Mouse (Mus musculus) limb, embryonic 13.5 days (tissue): Measurements from ENCODE around the gene Cep78. TPM values are rescaled to one million over a fixed set of nuclear protein-coding genes. Genes with fewer than 3 reads are reported as not detected.

Experiments used
- ATAC-seq: fragments of 200-750 bp; cut with Nextera tagmentation; 2 replicates; pipeline ENCODE4 v1.8.0; 2017; ENCODE audit warnings: low read depth, moderate number of reproducible peaks, moderate TSS enrichment; ENCODE audit not compliant: low FRiP score
- H3K27ac ChIP-seq: fragments of 300-500 bp; sonication (generic); 2 replicates; pipeline ENCODE4 v1.5.1; 2015; ENCODE audit warnings: inconsistent platforms, mild to moderate bottlenecking, moderate library complexity
- H3K27me3 ChIP-seq: fragments of 300-500 bp; sonication (generic); 2 replicates; pipeline ENCODE4 v1.6.1; 2015; ENCODE audit warnings: mild to moderate bottlenecking, inconsistent platforms
- H3K36me3 ChIP-seq: fragments of 300-500 bp; sonication (generic); 2 replicates; pipeline ENCODE4 v1.6.1; 2015; ENCODE audit warnings: inconsistent platforms, mild to moderate bottlenecking, moderate library complexity
- H3K4me1 ChIP-seq: fragments of 300-500 bp; sonication (generic); 2 replicates; pipeline ENCODE4 v1.6.1; 2015; ENCODE audit warnings: inconsistent platforms
- H3K4me2 ChIP-seq: fragments of 300-500 bp; sonication (generic); replicated peaks from 2 replicates; pipeline ENCODE4 v1.6.1; 2015; ENCODE audit warnings: inconsistent platforms, mild to moderate bottlenecking, moderate library complexity
- H3K4me3 ChIP-seq: fragments of 300-500 bp; sonication (generic); 2 replicates; pipeline ENCODE4 v1.5.1; 2015; ENCODE audit warnings: moderate library complexity, mild to moderate bottlenecking, inconsistent platforms
- H3K9ac ChIP-seq: fragments of 300-500 bp; sonication (generic); 2 replicates; pipeline ENCODE4 v1.6.1; 2015; ENCODE audit warnings: mild to moderate bottlenecking, inconsistent platforms
- H3K9me3 ChIP-seq: fragments of 300-500 bp; sonication (generic); 2 replicates; pipeline ENCODE4 v1.6.1; 2016; ENCODE audit warnings: inconsistent platforms
- WGBS: fragments of 180-500 bp; shearing (Covaris S2); methylation state at CpG from one replicate; pipeline ENCODE4 v1.1.7; 2015; 5-methylcytosine and 5-hydroxymethylcytosine counted together
- polyA plus RNA-seq: library from polyadenylated mRNA; unstranded; fragments of >200 nt; fragmentation: Nextera tagmentation; extraction: Ambion mirVana; gene quantifications from 2 replicates; pipeline ENCODE4 v1.2.1, GENCODE M21; 2015

The Cep78 gene
- polyA plus RNA-seq, 1 experiment from 2014 or later: 35.2 TPM

- Histone ChIP-seq H3K4me3 (no peak overlapping the region), H3K4me1 (no peaks in the 10 kb centered on the region), H3K27me3 (no peaks in the 10 kb centered on the region), H3K27ac (no peak overlapping the region), H3K9me3 (no peaks in the 10 kb centered on the region), H3K9ac (no peak overlapping the region; the same call in 1 of the 2 replicates), H3K36me3 (peaks cover 68% of the 10 kb centered on the region), H3K4me2 (no peak overlapping the region)
- WGBS: 79% methylated on average over 17 of the region's 17 CpGs
- ATAC-seq: no peak
Observed at GRCm38 (mm10) chr19:15963011-15963695, 21.6 kb downstream of the Cep78 start.

DNA sequence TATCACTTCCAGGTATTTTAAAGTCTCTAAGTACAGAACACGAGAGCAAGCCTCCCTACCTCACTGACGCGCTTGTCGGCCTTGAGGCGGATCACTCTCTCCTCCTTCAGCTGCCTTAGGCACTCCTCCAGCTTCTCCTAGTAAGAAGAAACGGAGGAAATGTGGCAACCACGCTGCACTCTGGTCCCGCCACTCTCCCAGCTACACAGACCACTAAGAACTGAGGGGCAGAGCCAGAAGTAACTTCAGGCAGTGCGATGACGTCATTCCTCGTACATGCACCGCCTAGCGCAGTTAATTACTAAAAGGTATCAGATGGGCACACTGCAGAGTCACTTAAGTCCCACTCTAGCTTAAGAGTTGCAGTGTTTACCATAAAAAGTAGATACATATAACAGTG is 22.5 kb downstream of the Cep78 start:
- Histone ChIP-seq H3K4me3 (no peak overlapping the region), H3K4me2 (no peak overlapping the region), H3K36me3 (peaks cover 64% of the 10 kb centered on the region), H3K4me1 (no peaks in the 10 kb centered on the region), H3K9ac (no peak overlapping the region), H3K27ac (no peak overlapping the region), H3K27me3 (no peaks in the 10 kb centered on the region), H3K9me3 (no peaks in the 10 kb centered on the region)
- 75% methylated on average over 13 of the region's 13 CpGs for WGBS
- no peak for ATAC-seq

- Histone ChIP-seq H3K36me3 (peaks cover 13% of the 10 kb centered on the region), H3K4me2 (no peak overlapping the region), H3K27ac (no peak overlapping the region), H3K4me3 (no peak overlapping the region), H3K9me3 (no peaks in the 10 kb centered on the region), H3K27me3 (no peaks in the 10 kb centered on the region), H3K9ac (no peak overlapping the region), H3K4me1 (no peaks in the 10 kb centered on the region)
- no peak for ATAC-seq
- 85% methylated on average over 3 of the region's 3 CpGs for WGBS
Observed at GRCm38 (mm10) chr19:15950225-15950624, 34.6 kb downstream of the Cep78 start.

- no peaks in the 10 kb centered on the region for H3K4me1 ChIP-seq
- H3K27ac ChIP-seq: no peak overlapping the region
- H3K27me3 ChIP-seq: no peaks in the 10 kb centered on the region
- no peak overlapping the region for H3K4me2 ChIP-seq
- ATAC-seq: no peak
- H3K4me3 ChIP-seq: no peak overlapping the region
- 89% methylated on average over 1 of the region's 1 CpGs for WGBS
- H3K9ac ChIP-seq: no peak overlapping the region
- H3K36me3 ChIP-seq: 0 out of 2 replicates have a peak, but pooled peaks cover 5% of the 10 kb centered on the region
- no peaks in the 10 kb centered on the region for H3K9me3 ChIP-seq
Observed at GRCm38 (mm10) chr19:15948867-15949266, 35.9 kb downstream of the Cep78 start.

- Histone ChIP-seq H3K9me3 (no peaks in the 10 kb centered on the region), H3K4me1 (no peaks in the 10 kb centered on the region), H3K4me2 (no peak overlapping the region), H3K27me3 (no peaks in the 10 kb centered on the region), H3K4me3 (no peak overlapping the region), H3K9ac (no peak overlapping the region), H3K27ac (no peak overlapping the region), H3K36me3 (0 out of 2 replicates have a peak, but pooled peaks cover 3% of the 10 kb centered on the region)
- 49% methylated on average over 7 of the region's 7 CpGs for WGBS
- no peak for ATAC-seq
Observed at GRCm38 (mm10) chr19:15948426-15948825, 36.4 kb downstream of the Cep78 start.

GRCm38 (mm10) chr19:15947237-15947636 is 37.6 kb downstream of the Cep78 start, which contains the start of gene Psat1:
Gene Psat1, minus strand, starts transcription at chr19:15947337.
- WGBS: 89% methylated on average over 7 of the region's 7 CpGs
- Histone ChIP-seq H3K4me3 (no peak within 1 kb of the TSS), H3K4me1 (no peaks in the 10 kb centered on the region), H3K27me3 (no peaks in the 10 kb centered on the region), H3K27ac (no peak within 1 kb of the TSS), H3K36me3 (0 out of 2 replicates have a peak, but pooled peaks cover 3% of the 10 kb centered on the region), H3K4me2 (no peak within 1 kb of the TSS), H3K9ac (no peak within 1 kb of the TSS), H3K9me3 (no peaks in the 10 kb centered on the region)
- no peak for ATAC-seq

GRCm38 (mm10) chr19:15946663-15947062 is 38.1 kb downstream of the Cep78 start:
- ATAC-seq: no peak

DNA sequence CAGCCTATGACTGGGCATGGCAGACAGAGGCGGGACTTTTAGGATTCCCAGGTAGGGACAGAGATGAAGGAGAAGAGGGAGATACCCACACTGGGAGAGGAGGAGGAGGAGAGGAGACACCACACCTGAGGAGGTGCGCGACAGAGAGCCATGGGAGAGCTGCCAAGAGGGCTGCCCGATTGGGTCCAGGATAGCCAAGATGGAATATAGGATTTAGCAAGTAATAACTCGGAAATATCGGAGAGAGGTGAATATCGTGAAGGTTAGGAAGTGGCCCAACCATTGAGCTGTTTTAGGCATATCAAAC is 41.7 kb downstream of the Cep78 start:
- no peaks in the 10 kb centered on the region for H3K4me1 ChIP-seq
- no peak overlapping the region for H3K4me3 ChIP-seq
- H3K36me3 ChIP-seq: no peaks in the 10 kb centered on the region
- H3K27ac ChIP-seq: no peak overlapping the region
- 78% methylated on average over 7 of the region's 7 CpGs for WGBS
- no peaks in the 10 kb centered on the region for H3K27me3 ChIP-seq
- no peak for ATAC-seq
- no peaks in the 10 kb centered on the region for H3K9me3 ChIP-seq
- no peak overlapping the region for H3K9ac ChIP-seq
- no peak overlapping the region for H3K4me2 ChIP-seq

More at GRCm38 (mm10) chr19:15946663-15947062, 38.1 kb downstream of the Cep78 start:
- Histone ChIP-seq H3K4me3 (no peak overlapping the region), H3K27me3 (no peaks in the 10 kb centered on the region), H3K9ac (no peak overlapping the region), H3K4me2 (no peak overlapping the region), H3K36me3 (0 out of 2 replicates have a peak, but pooled peaks cover 3% of the 10 kb centered on the region), H3K9me3 (no peaks in the 10 kb centered on the region), H3K27ac (no peak overlapping the region), H3K4me1 (no peaks in the 10 kb centered on the region)
- 62% methylated on average over 10 of the region's 10 CpGs for WGBS

DNA sequence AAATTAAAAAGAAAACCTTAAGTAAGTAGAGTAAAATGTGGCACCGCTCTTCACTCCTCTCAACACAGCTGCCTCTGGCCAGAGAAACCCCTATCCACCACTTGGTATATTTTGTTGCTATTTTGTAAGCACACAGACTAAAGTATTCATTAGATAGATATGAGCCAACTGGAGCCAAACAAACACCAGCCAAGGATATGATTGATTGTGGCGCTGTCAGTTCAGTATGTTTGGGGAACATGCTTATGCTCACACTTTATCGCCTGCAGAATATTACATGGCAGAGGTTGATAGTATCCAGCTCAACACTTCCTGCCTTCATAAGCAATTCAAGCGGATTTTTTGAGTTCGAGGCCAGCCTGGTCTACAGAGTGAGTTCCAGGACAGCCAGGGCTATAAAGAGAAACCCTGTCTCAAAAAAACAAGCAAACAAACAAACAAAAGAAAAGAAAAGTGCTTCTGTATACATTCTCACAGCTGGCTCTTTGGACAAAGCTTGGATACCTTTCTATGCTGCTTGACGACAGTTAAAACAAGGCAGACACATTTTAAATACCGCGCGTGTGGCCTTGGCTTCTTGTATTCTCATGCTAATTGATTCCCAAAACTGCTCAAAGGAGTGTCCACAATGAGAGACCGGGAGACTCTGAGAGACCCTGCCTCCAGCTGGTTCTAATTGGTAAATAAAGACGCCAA is 42.2 kb downstream of the Cep78 start:
- 61% methylated on average over 11 of the region's 11 CpGs for WGBS

GRCm38 (mm10) chr19:15941399-15941798 is 43.4 kb downstream of the Cep78 start:
- 71% methylated on average over 8 of the region's 8 CpGs for WGBS

More for the DNA sequence above, 42.2 kb downstream of the Cep78 start:
- no peak for ATAC-seq
- Histone ChIP-seq H3K27ac (no peak overlapping the region), H3K27me3 (no peaks in the 10 kb centered on the region), H3K36me3 (no peaks in the 10 kb centered on the region), H3K4me2 (no peak overlapping the region), H3K4me3 (no peak overlapping the region), H3K9ac (no peak overlapping the region), H3K4me1 (no peaks in the 10 kb centered on the region), H3K9me3 (no peaks in the 10 kb centered on the region)

DNA sequence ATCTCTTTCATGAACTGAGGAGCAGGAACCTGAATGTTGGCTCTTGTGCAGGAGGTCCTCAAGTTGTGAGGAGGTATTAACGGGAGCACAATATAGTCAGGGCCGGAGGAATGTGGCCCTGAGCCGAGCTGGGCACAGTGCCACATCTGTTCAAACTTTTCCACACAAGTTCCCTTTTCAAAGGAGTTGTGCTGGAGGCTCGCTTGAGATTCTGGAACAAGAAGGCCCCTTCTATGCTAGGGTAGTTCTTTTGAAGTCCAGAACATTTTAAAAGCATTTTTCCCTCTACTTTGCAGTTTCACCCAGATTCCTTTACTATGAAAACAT is 59.1 kb downstream of the Cep78 start:
- Histone ChIP-seq H3K9ac (peak overlapping the region; percentile 62), H3K4me3 (peak overlapping the region; percentile 70), H3K36me3 (no peaks in the 10 kb centered on the region), H3K4me1 (peaks cover 26% of the 10 kb centered on the region), H3K9me3 (no peaks in the 10 kb centered on the region), H3K4me2 (peak overlapping the region; percentile 97), H3K27ac (peak overlapping the region; percentile 90), H3K27me3 (no peaks in the 10 kb centered on the region)
- peak; percentile 79 for ATAC-seq
- WGBS: 14% methylated on average over 4 of the region's 4 CpGs

More at GRCm38 (mm10) chr19:15941399-15941798, 43.4 kb downstream of the Cep78 start:
- Histone ChIP-seq H3K9me3 (no peaks in the 10 kb centered on the region), H3K27me3 (no peaks in the 10 kb centered on the region), H3K36me3 (no peaks in the 10 kb centered on the region), H3K27ac (no peak overlapping the region), H3K4me1 (no peaks in the 10 kb centered on the region), H3K4me2 (no peak overlapping the region), H3K4me3 (no peak overlapping the region), H3K9ac (no peak overlapping the region)
- no peak for ATAC-seq

DNA sequence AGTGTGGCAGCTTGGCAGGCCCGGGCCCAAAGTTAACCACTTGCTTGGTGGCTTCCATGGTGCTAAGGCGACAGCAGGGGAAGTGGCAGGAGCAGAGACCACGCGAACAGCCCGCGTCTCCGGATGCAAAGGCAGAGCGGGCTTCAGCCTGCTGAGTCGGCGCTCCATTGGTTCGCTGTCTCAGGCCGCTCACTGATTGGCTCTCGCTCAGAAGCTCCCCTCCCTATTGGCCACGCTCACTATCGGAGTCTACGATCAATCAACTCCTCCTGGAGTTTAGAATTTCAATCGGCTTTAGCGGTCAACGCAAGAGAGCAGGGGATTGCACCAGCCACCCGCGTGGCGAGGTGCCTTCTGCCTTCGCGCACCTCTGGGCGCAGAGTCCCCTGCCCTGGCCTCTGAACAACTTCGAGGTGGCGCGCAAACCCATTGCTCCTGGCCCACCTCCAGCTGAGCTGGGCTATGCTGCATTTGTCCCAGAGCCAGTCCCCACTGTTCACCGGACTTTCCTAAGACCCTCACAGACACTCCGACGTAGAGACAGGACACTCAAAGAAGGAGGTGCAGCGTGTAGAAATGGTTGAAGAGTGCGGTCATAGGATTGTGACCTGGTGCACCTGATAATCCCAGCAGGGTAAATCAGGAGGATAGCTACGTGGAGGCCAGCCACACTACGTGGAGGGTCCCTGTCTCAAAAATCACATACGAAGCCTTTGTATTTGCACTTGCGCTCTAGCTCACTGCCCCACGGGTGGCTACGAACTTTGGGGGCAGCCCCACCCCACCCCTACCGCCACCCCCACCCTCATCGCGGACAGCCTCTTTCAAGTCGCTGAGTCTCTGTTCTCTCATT is 59.7 kb downstream of the Cep78 start:
- H3K9me3 ChIP-seq: no peaks in the 10 kb centered on the region
- H3K9ac ChIP-seq: peak overlapping the region; percentile 76
- peak overlapping the region; percentile 70 for H3K4me3 ChIP-seq
- H3K4me1 ChIP-seq: peaks cover 26% of the 10 kb centered on the region
- H3K4me2 ChIP-seq: peak overlapping the region; percentile 97
- peak overlapping the region; percentile 90 for H3K27ac ChIP-seq
- H3K36me3 ChIP-seq: no peaks in the 10 kb centered on the region
- H3K27me3 ChIP-seq: no peaks in the 10 kb centered on the region
- peak; percentile 96 for ATAC-seq
- WGBS: 1% methylated on average over 43 of the region's 43 CpGs
